Mouse (Mus musculus) heart, adult 2 months (tissue): ENCODE results near the gene Hist1h1a. TPM values are rescaled to one million over a fixed set of nuclear protein-coding genes. Genes with fewer than 3 reads are reported as not detected.
A peak's percentile ranks its signal among the peaks of the same experiment; 100 is the strongest.
"Not testable (repeated sequence)": the region's sequence is repeated elsewhere in the genome, so short reads cannot be mapped to it uniquely, and the experiment has no call there.

Source experiments
- DNase-seq, 2 experiments: peaks; one replicate each; pipeline ENCODE4 v3.0.0; 2021
- H3K27ac ChIP-seq: fragments of 200-600 bp; 2 replicates; pipeline ENCODE4 v1.8.1; 2022
- H3K27me3 ChIP-seq: fragments of 200-500 bp; 2 replicates; pipeline ENCODE4 v1.6.1; 2012; ENCODE audit warnings: mild to moderate bottlenecking, low read length, inconsistent platforms, mixed read lengths; ENCODE audit not compliant: control insufficient read depth, insufficient read depth
- H3K36me3 ChIP-seq: fragments of 200-500 bp; 2 replicates; pipeline ENCODE4 v1.6.1; 2012; ENCODE audit warnings: low read length, inconsistent platforms; ENCODE audit not compliant: control insufficient read depth, insufficient read depth
- H3K4me1 ChIP-seq: fragments of 200-500 bp; 2 replicates; pipeline ENCODE4 v1.6.1; 2011; ENCODE audit warnings: low read length; ENCODE audit not compliant: control insufficient read depth, insufficient read depth
- H3K4me3 ChIP-seq: fragments of 200-600 bp; 2 replicates; pipeline ENCODE4 v1.8.1; 2022
- H3K79me2 ChIP-seq: fragments of 200-500 bp; replicated peaks from 2 replicates; pipeline ENCODE4 v1.6.1; 2012; ENCODE audit warnings: mild to moderate bottlenecking, inconsistent platforms, low read length, moderate library complexity, mixed read lengths; ENCODE audit not compliant: control insufficient read depth, insufficient read depth
- H3K9ac ChIP-seq: fragments of 200-500 bp; 2 replicates; pipeline ENCODE4 v1.6.1; 2012; ENCODE audit warnings: low read depth, mild to moderate bottlenecking, control low read depth, inconsistent platforms, low read length, mixed read lengths
- CTCF ChIP-seq: fragments of 200-600 bp; IDR thresholded peaks from 2 replicates; pipeline ENCODE4 v1.8.1; 2022; ENCODE audit warnings: antibody characterized with exemption, mild to moderate bottlenecking, moderate library complexity
- EP300 ChIP-seq: fragments of 200-500 bp; IDR thresholded peaks from 2 replicates; pipeline ENCODE4 v1.6.1; 2011; ENCODE audit warnings: low read depth, low read length, control low read depth; ENCODE audit not compliant: insufficient read depth
- POLR2A ChIP-seq: fragments of 200-500 bp; IDR thresholded peaks from 2 replicates; pipeline ENCODE4 v1.6.1; 2011; ENCODE audit warnings: mild to moderate bottlenecking, low read depth, low read length, control low read depth; ENCODE audit not compliant: insufficient read depth
- WGBS: fragments of 180-500 bp; shearing (Covaris S2); methylation state at CpG from one replicate; pipeline ENCODE4 v1.1.7; 2018; 5-methylcytosine and 5-hydroxymethylcytosine counted together
- intact Hi-C: fragments of 180-260 bp; cut with DNase I; formaldehyde crosslinking; loops from one replicate; pipeline ENCODE4 v1.15.1; 2025
- long read RNA-seq: library from polyadenylated mRNA; stranded (forward); transcript quantifications from one replicate; pipeline ENCODE4 v2.0.0, GENCODE M21; 2021
- polyA plus RNA-seq: library from polyadenylated mRNA; depleted of rRNA; stranded (reverse); fragments of >200 nt; gene quantifications from 2 replicates; pipeline ENCODE4 v1.2.3, GENCODE M21; 2012; rRNA removed
- total RNA-seq, 2 experiments: library from RNA; stranded (reverse); gene quantifications; 2 replicates each; pipeline ENCODE4 v1.2.3; 2021

Hist1h1a gene
- 1 to 10 TPM; 2.0 to 3.4 TPM for total RNA-seq
- 0.21 and 0.26 TPM in 2 replicates for polyA plus RNA-seq
- long read RNA-seq, result 0 reads

DNA sequence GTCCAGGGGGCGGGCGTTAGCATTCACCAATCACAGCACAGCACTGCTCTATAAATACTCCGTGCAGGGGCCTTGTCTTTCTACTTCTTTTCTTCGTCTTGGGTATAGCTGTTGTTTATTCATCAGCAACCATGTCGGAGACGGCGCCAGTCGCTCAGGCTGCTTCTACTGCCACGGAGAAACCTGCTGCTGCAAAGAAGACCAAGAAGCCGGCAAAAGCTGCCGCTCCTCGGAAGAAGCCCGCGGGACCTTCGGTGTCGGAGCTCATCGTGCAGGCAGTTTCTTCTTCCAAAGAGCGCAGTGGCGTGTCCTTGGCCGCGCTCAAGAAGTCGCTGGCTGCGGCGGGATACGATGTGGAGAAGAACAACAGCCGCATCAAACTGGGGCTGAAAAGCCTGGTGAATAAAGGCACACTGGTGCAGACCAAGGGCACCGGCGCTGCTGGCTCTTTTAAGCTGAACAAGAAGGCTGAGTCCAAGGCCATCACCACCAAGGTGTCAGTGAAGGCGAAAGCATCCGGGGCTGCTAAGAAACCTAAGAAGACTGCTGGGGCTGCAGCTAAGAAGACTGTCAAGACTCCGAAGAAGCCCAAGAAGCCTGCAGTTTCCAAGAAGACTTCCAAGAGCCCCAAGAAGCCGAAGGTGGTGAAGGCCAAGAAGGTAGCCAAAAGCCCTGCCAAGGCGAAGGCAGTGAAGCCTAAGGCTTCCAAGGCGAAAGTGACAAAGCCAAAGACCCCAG, at the start of gene Hist1h1a:
Gene Hist1h1a (plus strand): TSS at position 81 of the 738 bp plus-strand sequence.
- Histone ChIP-seq H3K36me3 (peaks cover 2% of the 10 kb centered on the region), H3K4me1 (no peaks in the 10 kb centered on the region), H3K4me3 (peak within 1 kb of the TSS; percentile 66), H3K79me2 (no peaks in the 10 kb centered on the region), H3K27ac (peak within 1 kb of the TSS; percentile 76), H3K27me3 (no peaks in the 10 kb centered on the region), H3K9ac (peak within 1 kb of the TSS; percentile 76)
- WGBS, result 6% methylated on average over 34 of the region's 34 CpGs
- intact Hi-C loops, result loop anchor here (5.0 to 10.0 kb wide), 2 partner anchors 341 to 399 kb away; partner anchors contain the start of genes Abt1 and Zfp322a
- DNase-seq, result peak; percentile 80 to 86
- TF ChIP-seq EP300 (no peak), POLR2A (peak; percentile 89), CTCF (no peak)

DNA sequence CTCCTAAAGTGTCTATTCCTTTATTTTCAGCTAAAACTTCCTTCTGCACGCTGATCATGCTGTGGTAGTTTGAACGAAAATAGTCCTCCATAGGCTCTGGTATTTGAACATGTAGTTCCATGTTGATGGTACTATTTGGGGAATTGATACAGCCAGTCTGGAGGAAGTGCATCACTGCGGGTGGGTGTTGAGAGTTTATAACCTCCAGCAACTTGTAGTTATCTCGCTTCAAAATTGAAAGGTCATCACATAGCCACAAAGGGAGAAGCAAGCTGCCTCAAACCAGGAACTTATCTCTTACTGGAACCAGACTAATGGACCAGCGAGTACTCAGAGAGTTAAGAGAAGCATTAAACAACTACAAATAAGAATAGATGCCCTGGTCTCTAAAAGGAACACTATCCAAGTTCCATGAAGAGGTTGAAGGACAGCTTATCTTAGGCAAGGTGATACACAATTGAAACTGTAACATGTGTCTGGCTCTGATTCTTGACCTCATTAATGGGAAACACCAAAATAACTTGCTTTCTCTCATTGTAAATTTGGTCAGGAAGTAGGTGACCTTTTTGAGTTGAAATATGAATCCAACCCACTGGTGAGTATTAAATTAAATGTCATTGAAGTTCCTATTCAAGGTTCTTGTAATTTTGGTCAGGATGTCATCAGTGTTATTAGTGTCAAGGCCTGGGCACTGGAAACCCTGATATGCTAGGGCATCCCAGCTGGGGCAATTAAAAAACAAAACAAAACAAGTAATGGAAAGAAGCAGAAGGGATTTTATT, 47.0 kb upstream of the Hist1h1a start:
- intact Hi-C loops, result no loop called here
- no peaks in the 10 kb centered on the region for H3K79me2 ChIP-seq
- 35% methylated on average over 5 of the region's 5 CpGs for WGBS
- no peak for TF ChIP-seq POLR2A
- no peak for TF ChIP-seq EP300
- TF ChIP-seq CTCF, result no peak
- H3K27ac ChIP-seq, result peak overlapping the region; percentile 34
- no peak overlapping the region for H3K4me3 ChIP-seq
- H3K4me1 ChIP-seq, result no peaks in the 10 kb centered on the region; the same call in 1 of the 2 replicates
- H3K27me3 ChIP-seq, result no peaks in the 10 kb centered on the region
- no peaks in the 10 kb centered on the region for H3K36me3 ChIP-seq
- DNase-seq, result no peak
- no peak overlapping the region for H3K9ac ChIP-seq

DNA sequence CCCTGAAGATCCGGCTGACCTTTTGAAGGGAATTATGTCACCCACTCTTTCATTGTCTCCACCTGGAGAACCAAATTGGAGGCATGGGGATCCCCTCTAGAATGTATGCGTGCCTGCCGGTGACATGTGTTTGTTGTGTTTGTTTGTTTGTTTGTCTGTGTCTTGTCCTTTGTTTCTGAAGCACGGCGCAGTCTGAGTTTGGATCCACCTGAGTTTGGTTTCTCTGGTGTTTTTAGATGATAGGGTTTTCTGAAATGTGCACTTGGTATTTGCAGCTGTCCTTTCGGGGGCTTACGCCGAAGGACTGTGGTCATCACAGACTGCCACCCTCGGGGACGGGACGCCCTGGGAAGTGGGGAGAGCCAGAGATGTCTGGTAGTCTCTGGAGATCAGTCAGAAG, 46.3 kb upstream of the Hist1h1a start:
- 39% methylated on average over 11 of the region's 11 CpGs for WGBS
- Histone ChIP-seq H3K27ac (peak overlapping the region; percentile 34), H3K4me3 (no peak overlapping the region), H3K9ac (no peak overlapping the region), H3K4me1 (no peaks in the 10 kb centered on the region; the same call in 1 of the 2 replicates), H3K27me3 (no peaks in the 10 kb centered on the region), H3K36me3 (no peaks in the 10 kb centered on the region), H3K79me2 (no peaks in the 10 kb centered on the region)
- intact Hi-C loops, result no loop called here
- DNase-seq, result no peak
- TF ChIP-seq CTCF, result no peak

DNA sequence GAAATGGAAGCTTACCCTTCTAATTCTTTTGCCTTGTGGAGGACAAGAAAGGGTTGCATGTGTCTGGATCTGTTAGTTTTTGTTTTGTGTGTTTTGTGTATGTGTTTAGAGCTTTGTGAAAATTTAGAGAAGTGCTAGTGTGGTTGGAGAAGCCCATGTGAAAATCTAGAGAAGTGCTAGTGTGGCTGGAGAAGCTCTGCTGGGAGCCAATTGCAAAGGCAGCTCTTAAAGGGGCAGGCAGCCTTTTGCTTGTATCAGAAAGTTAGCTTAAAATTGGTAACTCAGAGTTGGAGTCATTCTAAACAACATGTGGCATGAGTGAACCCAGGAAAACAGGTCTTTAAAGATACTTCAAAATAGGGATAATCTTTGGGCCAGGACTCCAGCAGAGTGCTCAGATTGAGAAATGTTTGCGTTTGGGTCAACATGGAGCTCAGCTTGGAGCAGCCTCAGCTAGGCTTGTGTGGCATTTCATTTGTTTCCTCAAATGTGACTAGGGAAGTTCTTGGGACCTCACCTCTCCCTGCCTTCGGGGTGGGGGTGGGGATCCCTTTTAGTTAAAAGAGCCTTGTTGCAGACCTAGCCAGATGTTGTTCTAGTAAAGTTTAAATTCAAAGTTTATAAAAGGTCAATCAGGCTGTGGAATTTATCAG, 45.7 kb upstream of the Hist1h1a start:
- 34% methylated on average over 2 of the region's 2 CpGs for WGBS
- DNase-seq, intact Hi-C loops, H3K4me3 ChIP-seq, H3K79me2 ChIP-seq, H3K4me1 ChIP-seq, H3K9ac ChIP-seq, H3K36me3 ChIP-seq, H3K27me3 ChIP-seq: not testable (repeated sequence)
- H3K27ac ChIP-seq, result peak overlapping the region; percentile 34

DNA sequence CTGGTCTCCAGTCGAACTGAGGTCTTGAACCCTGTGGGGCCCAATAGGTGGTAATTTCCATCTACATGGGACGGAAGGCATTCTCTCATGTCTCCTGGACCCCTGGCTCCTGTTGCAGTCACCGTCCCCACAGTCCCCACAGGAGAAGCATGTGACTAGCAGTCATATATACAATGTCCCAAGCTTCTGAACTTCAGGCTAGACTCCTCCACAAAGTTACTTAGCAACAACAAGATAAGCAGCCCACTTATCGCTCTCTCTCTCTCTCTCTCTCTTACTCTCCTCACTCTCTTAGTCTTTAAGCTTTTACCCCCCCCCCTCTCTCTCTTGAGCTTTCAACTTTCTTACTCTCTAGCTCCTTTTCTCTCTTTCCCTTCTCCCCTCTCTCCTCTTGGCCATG, 39.2 kb upstream of the Hist1h1a start:
- DNase-seq, result no peak
- Histone ChIP-seq H3K27me3 (no peaks in the 10 kb centered on the region), H3K36me3 (no peaks in the 10 kb centered on the region), H3K4me3 (no peak overlapping the region), H3K9ac (no peak overlapping the region), H3K4me1 (peaks cover 2% of the 10 kb centered on the region; the same call in 1 of the 2 replicates), H3K79me2 (no peaks in the 10 kb centered on the region), H3K27ac (no peak overlapping the region)
- no peak for TF ChIP-seq CTCF
- TF ChIP-seq POLR2A, result no peak
- no peak for TF ChIP-seq EP300
- WGBS, result 75% methylated on average over 4 of the region's 4 CpGs
- intact Hi-C loops, result no loop called here
